Mouse (Mus musculus): Measurements from ENCODE around the gene Olfr1496.
"Not testable (repeated sequence)": the region's sequence is repeated elsewhere in the genome, so short reads cannot be mapped to it uniquely, and the experiment has no call there.

Gene Olfr1496

DNA sequence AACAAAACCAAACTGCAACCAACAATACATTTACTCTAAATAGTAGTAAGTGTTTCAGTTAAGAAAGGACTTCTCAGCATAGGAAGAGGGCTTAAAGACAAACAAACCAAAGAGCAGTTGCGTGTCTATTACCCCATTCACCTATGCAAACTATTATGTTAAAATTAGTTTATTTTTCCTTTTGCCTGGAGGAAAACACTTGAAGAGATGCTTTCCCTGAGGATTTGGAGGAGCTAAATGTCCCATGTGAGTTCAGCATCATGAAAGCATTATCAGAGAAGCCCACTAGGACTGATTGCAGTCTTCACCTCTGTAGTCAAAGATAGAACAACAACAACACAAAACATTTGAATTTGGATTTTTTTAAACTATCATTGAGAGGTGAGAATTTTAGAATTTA, at the start of gene Olfr1496:
Olfr1496 (plus strand) TSS at position 301 of the 400 bp plus-strand sequence.
- DNase-seq (ENCODE audit: extremely low spot score, low read depth, low spot score): no peak

DNA sequence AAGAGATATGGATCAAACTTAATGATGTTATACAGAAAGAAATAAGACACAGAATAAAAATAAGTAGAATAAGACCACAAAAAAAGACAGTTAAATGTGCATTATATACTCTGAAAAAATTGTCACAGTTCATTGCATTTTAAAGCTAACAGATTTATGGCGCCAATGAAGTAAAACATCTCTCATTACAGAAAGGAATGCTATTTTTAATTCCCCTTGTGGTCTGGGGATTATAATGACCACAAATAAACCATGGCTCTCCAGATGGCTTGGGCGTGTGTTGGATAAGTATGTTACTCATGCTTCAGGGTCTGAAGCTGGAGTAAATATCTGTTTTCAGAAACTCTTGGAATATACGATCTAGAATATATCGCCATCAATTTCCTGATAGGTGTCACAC, 38.2 kb upstream of the Olfr1496 start, which contains the start of gene Olfr1494:
Olfr1494 (plus strand) TSS at position 301 of the 400 bp plus-strand sequence.
- DNase-seq (ENCODE audit: extremely low spot score, low read depth, low spot score): no peak

DNA sequence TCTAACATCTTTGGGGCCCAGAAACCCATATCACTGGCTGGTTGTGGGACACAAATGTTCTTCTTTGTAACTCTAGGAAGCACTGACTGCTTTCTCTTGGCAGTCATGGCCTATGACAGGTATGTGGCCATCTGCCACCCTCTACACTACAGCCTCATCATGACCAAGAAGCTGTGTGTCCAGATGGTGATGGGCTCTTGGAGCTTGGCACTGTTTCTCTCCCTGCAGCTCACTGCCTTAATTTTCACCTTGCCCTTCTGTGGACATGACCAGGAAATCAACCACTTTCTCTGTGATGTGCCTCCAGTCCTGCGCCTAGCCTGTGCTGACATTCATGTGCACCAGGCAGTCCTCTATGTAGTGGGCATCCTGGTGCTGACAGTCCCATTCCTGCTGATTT, 28.3 kb upstream of the Olfr1496 start:
- DNase-seq (ENCODE audit: extremely low spot score, low read depth, low spot score): no peak

DNA sequence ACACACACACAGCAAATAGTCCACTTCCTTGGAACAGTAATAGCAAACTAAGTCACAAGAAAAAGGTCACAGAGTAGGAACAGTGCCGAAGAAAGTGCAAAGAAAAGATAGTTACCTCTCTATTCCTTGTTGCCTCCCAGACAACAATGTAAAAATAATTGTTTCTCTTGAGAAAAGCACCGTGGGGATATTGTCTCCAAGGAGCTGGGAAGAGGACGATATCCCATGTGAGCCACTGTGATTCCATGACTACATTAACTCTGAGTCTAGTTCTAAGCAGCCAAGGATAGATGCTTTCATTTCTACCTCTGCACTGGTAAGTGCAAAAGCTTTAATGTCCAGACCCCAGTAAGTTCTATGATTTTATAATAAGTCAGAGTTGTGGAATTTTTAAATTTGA, 13.4 kb upstream of the Olfr1496 start, which contains the start of gene Olfr1495:
Olfr1495 (plus strand) TSS at position 301 of the 400 bp plus-strand sequence.
- DNase-seq (ENCODE audit: extremely low spot score, low read depth, low spot score): no peak

DNA sequence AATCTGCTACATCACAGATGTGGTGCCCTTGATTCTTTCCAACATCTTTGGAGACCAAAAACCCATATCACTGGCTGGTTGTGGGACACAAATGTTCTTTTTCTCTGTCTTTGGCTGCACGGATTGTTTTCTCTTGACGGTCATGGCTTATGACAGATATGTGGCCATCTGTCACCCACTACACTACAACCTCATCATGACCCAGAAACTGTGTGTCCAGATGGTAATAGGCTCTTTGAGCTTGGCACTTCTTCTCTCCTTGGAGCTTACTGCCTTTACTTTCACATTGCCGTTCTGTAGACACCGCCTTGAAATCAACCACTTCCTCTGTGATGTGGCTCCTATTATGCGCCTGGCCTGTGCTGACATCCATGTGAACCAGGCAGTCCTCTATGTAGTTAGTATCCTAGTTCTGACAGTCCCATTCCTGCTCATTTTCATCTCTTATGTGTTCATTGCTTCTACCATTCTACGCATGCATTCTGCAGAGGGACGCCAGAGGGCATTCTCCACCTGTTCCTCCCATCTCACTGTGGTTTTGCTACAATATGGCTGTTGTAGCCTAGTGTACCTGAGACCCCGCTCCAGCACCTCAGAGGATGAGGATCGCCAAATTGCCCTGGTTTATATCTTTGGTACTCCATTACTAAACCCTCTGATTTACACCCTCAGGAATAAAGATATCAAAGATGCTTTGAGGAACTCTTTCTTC, 9.0 kb upstream of the Olfr1496 start:
- DNase-seq (ENCODE audit: extremely low spot score, low read depth, low spot score): no peak

DNA sequence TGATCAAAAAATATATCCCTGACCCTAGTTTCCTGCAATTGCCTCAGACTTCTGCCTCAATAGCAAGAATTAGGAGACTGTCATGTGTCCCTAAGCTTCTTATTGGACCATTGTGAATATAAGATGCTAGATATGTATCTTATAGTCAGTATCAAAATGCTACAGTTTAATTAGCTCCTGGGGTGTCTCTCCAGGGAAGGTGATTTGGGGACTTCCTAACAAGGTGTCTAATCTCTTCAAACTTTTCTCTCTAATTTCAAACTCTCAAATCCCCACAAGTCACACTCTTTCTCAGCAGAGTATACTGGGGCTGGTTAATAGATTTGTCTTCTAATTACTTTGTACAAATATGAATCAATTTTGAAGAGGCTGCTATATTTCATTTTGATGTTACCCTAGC, 20.4 kb downstream of the Olfr1496 start, which contains the start of gene Olfr1497:
Olfr1497 (minus strand) TSS at position 101 of the 400 bp plus-strand sequence.
- no peak for DNase-seq (ENCODE audit: extremely low spot score, low read depth, low spot score)

DNA sequence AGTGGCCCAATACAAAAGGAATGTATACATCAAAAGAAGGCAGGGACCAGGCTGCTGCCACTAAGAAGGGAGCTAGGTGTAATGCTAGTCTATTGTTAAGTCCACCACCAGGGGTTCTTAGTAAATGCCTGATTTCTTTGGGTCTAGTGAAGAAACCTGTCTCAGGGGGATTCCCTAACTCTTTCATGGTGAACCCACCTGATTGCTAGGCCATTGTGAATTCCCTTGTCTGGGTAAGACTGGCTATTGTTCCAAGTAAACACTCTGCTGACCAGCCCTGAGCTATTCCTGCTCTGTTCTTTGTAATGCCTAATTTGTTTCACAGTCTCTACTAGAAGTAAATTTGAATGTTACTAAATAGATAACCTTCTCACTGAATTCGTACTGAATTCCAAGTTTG, 27.8 kb downstream of the Olfr1496 start:
- DNase-seq (ENCODE audit: extremely low spot score, low read depth, low spot score): not testable (repeated sequence)

DNA sequence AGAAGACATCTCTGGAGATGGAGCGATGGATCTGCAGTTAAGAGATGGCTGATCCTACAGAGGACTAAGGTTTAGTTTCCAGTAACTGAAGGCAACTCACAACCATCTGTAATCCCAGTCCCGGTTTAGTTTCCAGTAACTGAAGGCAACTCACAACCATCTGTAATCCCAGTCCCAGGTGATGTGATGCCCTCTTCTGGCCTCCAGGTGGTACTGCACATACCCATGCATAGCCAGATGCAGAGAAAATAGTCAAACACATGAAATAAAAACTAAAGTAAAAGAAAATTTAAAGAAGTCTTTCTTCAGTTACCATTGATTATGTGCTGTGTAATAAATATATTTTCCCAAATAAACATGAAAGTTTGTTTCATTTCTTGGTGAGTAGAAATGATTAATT, 35.1 kb downstream of the Olfr1496 start:
- DNase-seq (ENCODE audit: extremely low spot score, low read depth, low spot score): no peak

DNA sequence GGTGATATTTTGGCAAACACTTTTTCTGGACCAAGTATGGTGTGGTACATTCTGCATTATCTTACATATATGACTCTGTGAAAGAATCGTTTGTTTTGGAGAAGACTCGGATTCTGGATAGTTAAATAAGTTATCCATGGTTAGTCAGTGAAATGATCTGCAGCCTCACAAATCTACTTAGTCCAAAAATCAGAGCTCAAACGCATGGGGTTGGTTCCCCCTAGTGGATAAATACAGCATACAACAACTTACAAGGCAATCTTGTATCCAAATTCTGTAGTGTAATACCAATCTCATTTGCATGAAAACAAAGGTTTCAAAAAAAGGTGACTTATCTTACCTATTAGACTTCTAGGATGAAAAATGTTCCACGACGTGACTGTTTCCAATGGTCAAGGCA, 41.1 kb downstream of the Olfr1496 start:
- DNase-seq (ENCODE audit: extremely low spot score, low read depth, low spot score): peak; percentile 0

DNA sequence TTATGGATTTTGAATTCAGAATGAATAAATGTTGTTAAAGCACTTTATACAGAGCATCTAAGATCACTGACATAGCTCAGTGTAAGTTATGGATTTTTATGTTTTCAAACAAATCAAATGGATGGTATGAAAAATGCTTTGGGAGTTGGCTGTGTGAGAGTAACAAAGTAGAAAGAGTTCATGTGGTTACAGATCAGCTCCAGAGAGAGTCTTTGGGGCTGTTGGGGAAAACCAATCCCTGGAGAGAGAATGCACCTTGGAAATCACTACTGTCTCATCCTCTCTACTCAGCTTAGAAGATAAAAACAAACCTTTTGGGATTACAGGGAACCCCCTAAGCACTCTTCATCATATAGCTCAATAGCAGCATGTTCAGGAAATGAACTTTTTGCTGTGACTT, 41.7 kb downstream of the Olfr1496 start, which contains the start of gene Olfr1499:
Olfr1499 (minus strand) TSS at position 101 of the 400 bp plus-strand sequence.
- DNase-seq (ENCODE audit: extremely low spot score, low read depth, low spot score): no peak

DNA sequence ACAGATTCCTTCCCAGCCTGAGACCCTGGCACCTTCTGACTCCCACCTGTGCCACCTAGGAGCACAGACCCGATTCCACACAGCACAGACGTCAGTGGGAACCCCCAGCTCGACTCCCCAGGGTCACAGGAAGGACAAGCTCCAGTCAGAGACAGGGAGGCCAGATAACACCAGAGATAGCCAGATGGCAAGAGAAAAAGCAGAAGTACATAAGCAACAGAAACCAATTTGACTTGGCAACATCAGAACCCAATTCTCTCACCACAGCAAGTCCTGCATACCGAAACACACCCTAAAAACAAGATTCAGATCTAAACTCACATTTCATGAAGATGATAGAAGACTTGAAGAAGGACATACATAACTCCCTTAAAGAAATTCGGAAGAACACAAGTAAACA, 43.2 kb downstream of the Olfr1496 start:
- no peak for DNase-seq (ENCODE audit: extremely low spot score, low read depth, low spot score)

DNA sequence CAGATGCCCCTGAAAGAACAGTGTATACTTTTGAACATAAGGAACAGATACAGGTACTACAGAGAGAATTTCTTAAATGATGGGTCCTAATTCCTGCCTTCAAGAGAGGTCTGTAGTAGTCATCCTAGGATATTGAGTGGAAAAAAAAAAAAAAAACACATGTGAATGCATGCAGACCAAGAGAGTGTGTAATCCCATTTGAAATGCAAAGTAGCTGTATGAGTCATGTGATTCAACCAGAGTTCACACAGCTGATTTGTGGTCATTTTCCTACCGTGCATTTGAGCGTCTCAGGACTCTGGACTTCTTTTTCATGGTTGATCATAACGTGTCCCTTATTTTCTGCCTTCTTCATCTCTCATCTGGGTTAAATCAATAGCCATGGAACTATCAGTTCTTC, 50.8 kb downstream of the Olfr1496 start:
- no peak for DNase-seq (ENCODE audit: extremely low spot score, low read depth, low spot score)

DNA sequence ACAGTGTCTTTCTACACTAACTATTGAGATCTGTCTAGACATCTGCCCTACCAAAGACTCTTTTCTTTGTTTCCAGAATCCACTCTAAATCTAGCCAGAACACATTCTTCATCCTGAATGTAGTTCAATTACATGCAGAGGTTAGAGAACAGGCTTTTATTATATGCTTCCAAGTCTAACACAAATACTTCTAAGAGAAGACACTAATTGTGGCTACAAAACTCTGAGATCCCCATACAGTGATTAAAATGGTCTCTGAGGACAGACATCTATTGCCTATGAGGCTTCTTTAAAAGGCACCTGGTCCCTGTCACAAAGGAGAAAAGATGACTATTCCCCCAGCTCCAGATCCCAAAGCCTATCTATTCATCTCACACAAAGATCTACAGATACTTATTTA, 52.7 kb downstream of the Olfr1496 start, which contains the start of gene Olfr1500:
Olfr1500 (minus strand) TSS at position 101 of the 400 bp plus-strand sequence.
- DNase-seq (ENCODE audit: extremely low spot score, low read depth, low spot score): no peak
